Mouse (Mus musculus) heart, embryonic 13.5 days (tissue): ENCODE measurements around the gene Gfer. TPM values are rescaled to one million over a fixed set of nuclear protein-coding genes. Genes with fewer than 3 reads are reported as not detected.
"Not testable (repeated sequence)": the region's sequence is repeated elsewhere in the genome, so short reads cannot be mapped to it uniquely, and the experiment has no call there.

Experiments
- ATAC-seq: fragments of 200-750 bp; cut with Nextera tagmentation; 2 replicates; pipeline ENCODE4 v1.8.0; 2017; ENCODE audit warnings: moderate TSS enrichment; ENCODE audit not compliant: insufficient number of reproducible peaks, low FRiP score, low TSS enrichment; ENCODE audit errors: extremely low read depth
- H3K27ac ChIP-seq: fragments of 300-500 bp; sonication (generic); replicated peaks from 2 replicates; pipeline ENCODE4 v1.5.1; 2015; ENCODE audit warnings: moderate library complexity, mild to moderate bottlenecking, inconsistent platforms
- H3K27me3 ChIP-seq: fragments of 300-500 bp; sonication (generic); replicated peaks from 2 replicates; pipeline ENCODE4 v1.6.1; 2015; ENCODE audit warnings: mild to moderate bottlenecking, inconsistent platforms
- H3K36me3 ChIP-seq: fragments of 300-500 bp; sonication (generic); 2 replicates; pipeline ENCODE4 v1.6.1; 2015; ENCODE audit warnings: mild to moderate bottlenecking, inconsistent platforms
- H3K4me1 ChIP-seq: fragments of 300-500 bp; sonication (generic); 2 replicates; pipeline ENCODE4 v1.6.1; 2015; ENCODE audit warnings: inconsistent platforms
- H3K4me2 ChIP-seq: fragments of 300-500 bp; sonication (generic); 2 replicates; pipeline ENCODE4 v1.6.1; 2015; ENCODE audit warnings: inconsistent platforms, mild to moderate bottlenecking, moderate library complexity
- H3K4me3 ChIP-seq: fragments of 300-500 bp; sonication (generic); 2 replicates; pipeline ENCODE4 v1.5.1; 2015; ENCODE audit warnings: moderate library complexity, mild to moderate bottlenecking, inconsistent platforms
- H3K9ac ChIP-seq: fragments of 300-500 bp; sonication (generic); 2 replicates; pipeline ENCODE4 v1.6.1; 2015; ENCODE audit warnings: inconsistent platforms, mild to moderate bottlenecking, moderate library complexity
- H3K9me3 ChIP-seq: fragments of 300-500 bp; sonication (generic); 2 replicates; pipeline ENCODE4 v1.6.1; 2016; ENCODE audit warnings: inconsistent platforms
- WGBS: fragments of 180-500 bp; shearing (Covaris S2); methylation state at CpG from one replicate; pipeline ENCODE4 v1.1.7; 2015; ENCODE audit warnings: mixed read lengths; 5-methylcytosine and 5-hydroxymethylcytosine counted together
- polyA plus RNA-seq: library from polyadenylated mRNA; unstranded; fragments of >200 nt; fragmentation: Nextera tagmentation; extraction: Ambion mirVana; gene quantifications from 2 replicates; pipeline ENCODE4 v1.2.1, GENCODE M21; 2015

Gene Gfer
- polyA plus RNA-seq, 1 experiment from 2014 or later, result 31.9 TPM

GRCm38 (mm10) chr17:24722220-24722924 is 26.4 kb upstream of the Gfer start:
- WGBS, result 33% methylated on average over 13 of the region's 13 CpGs
- Histone ChIP-seq H3K27ac (no peak overlapping the region), H3K4me3 (peak overlapping the region; percentile 93)

GRCm38 (mm10) chr17:24721383-24721955 is 25.5 kb upstream of the Gfer start:
- peaks cover 35% of the 10 kb centered on the region for H3K36me3 ChIP-seq
- H3K27me3 ChIP-seq, H3K9me3 ChIP-seq, ATAC-seq: not testable (repeated sequence)
- peak overlapping the region; percentile 97 for H3K9ac ChIP-seq
- 29% methylated on average over 7 of the region's 7 CpGs for WGBS
- H3K4me3 ChIP-seq, result peak overlapping the region; percentile 93
- H3K4me1 ChIP-seq, result peaks cover 33% of the 10 kb centered on the region
- H3K27ac ChIP-seq, result 0 out of 2 replicates have a peak overlapping the region, but pooled peaks have one; percentile 28
- peak overlapping the region; percentile 79 for H3K4me2 ChIP-seq

More at GRCm38 (mm10) chr17:24722220-24722924, 26.4 kb upstream of the Gfer start:
- peaks cover 28% of the 10 kb centered on the region for H3K36me3 ChIP-seq
- no peak for ATAC-seq
- H3K27me3 ChIP-seq, result no peaks in the 10 kb centered on the region
- peak overlapping the region; percentile 97 for H3K9ac ChIP-seq
- H3K9me3 ChIP-seq, result no peaks in the 10 kb centered on the region
- peaks cover 33% of the 10 kb centered on the region for H3K4me1 ChIP-seq
- H3K4me2 ChIP-seq, result peak overlapping the region; percentile 79

DNA sequence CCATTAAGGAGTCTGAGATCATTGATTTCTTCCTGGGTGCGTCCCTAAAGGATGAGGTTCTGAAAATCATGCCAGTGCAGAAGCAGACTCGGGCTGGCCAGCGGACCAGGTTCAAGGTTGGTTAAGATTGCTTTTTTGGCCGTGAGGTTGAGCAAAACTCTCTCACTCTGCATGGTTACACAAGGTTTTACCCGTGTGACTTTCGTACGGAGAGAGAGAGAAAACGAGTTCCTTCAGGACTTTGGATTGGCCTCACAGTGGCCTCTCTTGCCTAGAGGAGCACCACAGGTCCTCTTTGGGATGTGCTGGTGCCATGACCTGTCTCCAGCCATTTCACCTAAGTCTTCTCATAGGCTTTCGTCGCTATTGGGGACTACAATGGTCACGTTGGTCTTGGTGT is 24.7 kb upstream of the Gfer start:
- 2% methylated on average over 11 of the region's 11 CpGs for WGBS
- H3K4me2 ChIP-seq, result peak overlapping the region; percentile 79
- ATAC-seq, H3K9me3 ChIP-seq, H3K27me3 ChIP-seq: not testable (repeated sequence)
- H3K4me1 ChIP-seq, result peaks cover 33% of the 10 kb centered on the region
- H3K27ac ChIP-seq, result peak overlapping the region; percentile 82
- peak overlapping the region; percentile 93 for H3K4me3 ChIP-seq
- H3K36me3 ChIP-seq, result peaks cover 42% of the 10 kb centered on the region
- peak overlapping the region; percentile 95 for H3K9ac ChIP-seq

DNA sequence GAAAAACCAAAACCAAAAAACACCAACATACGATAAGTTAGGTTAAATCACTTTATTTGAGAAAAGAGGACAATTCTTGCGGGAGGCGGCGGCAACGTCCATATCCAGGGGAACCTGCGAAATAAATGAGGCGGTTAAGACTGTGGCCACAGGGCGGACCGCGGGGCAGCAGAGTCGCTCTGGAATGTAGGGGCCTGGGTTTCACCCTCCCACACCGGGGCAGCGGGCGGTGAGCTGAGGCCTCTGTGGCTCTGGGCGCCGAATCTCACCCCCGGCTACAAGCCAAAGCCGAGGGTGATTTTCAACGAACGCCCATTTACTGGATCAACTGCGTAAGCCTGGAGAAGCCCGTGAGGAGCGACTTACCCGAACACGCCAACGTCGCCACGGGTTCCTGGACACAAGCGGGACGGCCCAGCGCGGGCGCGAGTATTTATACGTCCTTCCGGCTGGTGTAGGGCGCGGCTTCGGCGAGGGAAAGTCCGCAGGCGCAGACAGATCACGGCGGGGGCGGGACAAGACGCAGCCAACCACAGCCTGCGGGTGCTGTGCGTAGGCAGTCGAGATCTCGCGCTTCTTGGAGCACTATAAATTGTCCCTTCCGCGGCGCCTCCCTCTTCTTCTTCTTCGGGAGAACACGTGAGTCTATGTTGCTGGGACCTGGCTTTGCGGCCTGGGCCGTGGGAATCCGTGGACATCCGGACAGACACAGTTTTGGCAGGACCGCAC is 23.7 kb upstream of the Gfer start:
- no peaks in the 10 kb centered on the region for H3K27me3 ChIP-seq
- under 1% methylated on average over 61 of the region's 61 CpGs for WGBS
- H3K4me3 ChIP-seq, result peak overlapping the region; percentile 93
- peak overlapping the region; percentile 79 for H3K4me2 ChIP-seq
- ATAC-seq, result peak; percentile 96
- peaks cover 33% of the 10 kb centered on the region for H3K4me1 ChIP-seq
- H3K9ac ChIP-seq, result peak overlapping the region; percentile 98
- peak overlapping the region; percentile 90 for H3K27ac ChIP-seq
- H3K36me3 ChIP-seq, result peaks cover 47% of the 10 kb centered on the region
- H3K9me3 ChIP-seq, result no peaks in the 10 kb centered on the region

- peak overlapping the region; percentile 90 for H3K27ac ChIP-seq
- 49% methylated on average over 5 of the region's 5 CpGs for WGBS
- H3K36me3 ChIP-seq, result peaks cover 47% of the 10 kb centered on the region
Observed at GRCm38 (mm10) chr17:24718938-24719337, 23.0 kb upstream of the Gfer start.

DNA sequence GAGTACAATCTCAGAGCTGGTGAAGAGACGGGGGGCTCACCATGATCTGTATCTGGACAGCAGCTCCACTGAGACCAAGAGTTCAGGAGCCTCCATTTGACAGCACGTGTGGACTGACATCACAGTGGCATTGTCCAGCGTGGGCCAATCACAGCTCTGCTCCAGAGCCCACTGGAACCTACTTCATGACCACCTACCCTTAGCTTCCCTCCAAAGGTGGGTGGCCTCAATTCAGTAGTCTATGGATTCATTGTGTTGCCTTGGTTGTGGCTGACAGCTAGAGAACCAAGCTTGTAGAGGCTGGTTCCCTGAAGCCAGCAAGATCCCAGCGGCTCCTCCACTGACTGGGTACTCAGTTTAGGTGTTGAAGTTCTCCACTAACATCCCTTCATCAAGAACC is 22.0 kb upstream of the Gfer start, which contains the start of the genes Rnf151 and Rps2:
TSS of gene Rnf151 (minus strand) at position 121 of the 400 bp plus-strand sequence.
TSS of gene Rps2 (plus strand) at position 174 of the 400 bp plus-strand sequence.
- peak within 1 kb of the TSS; percentile 74 for H3K4me2 ChIP-seq
- H3K9me3 ChIP-seq, result no peaks in the 10 kb centered on the region
- H3K4me3 ChIP-seq, result peak within 1 kb of the TSS; percentile 93
- no peak for ATAC-seq
- H3K4me1 ChIP-seq, result peaks cover 26% of the 10 kb centered on the region
- peak within 1 kb of the TSS; percentile 98 for H3K9ac ChIP-seq
- H3K27me3 ChIP-seq, result no peaks in the 10 kb centered on the region
- H3K27ac ChIP-seq, result no peak within 1 kb of the TSS
- peaks cover 47% of the 10 kb centered on the region for H3K36me3 ChIP-seq
- WGBS, result 77% methylated on average over 4 of the region's 4 CpGs

More at GRCm38 (mm10) chr17:24718938-24719337, 23.0 kb upstream of the Gfer start:
- not testable (repeated sequence) for H3K27me3 ChIP-seq, H3K9me3 ChIP-seq, ATAC-seq
- Histone ChIP-seq H3K4me2 (peak overlapping the region; percentile 74), H3K9ac (peak overlapping the region; percentile 98), H3K4me3 (peak overlapping the region; percentile 93), H3K4me1 (peaks cover 33% of the 10 kb centered on the region)

- H3K4me1 ChIP-seq, result peaks cover 9% of the 10 kb centered on the region
- ATAC-seq, result no peak
- H3K9me3 ChIP-seq, result no peaks in the 10 kb centered on the region
- no peaks in the 10 kb centered on the region for H3K27me3 ChIP-seq
- WGBS, result 90% methylated on average over 15 of the region's 15 CpGs
- H3K9ac ChIP-seq, result no peak overlapping the region
- peaks cover 32% of the 10 kb centered on the region for H3K36me3 ChIP-seq
- no peak overlapping the region for H3K4me2 ChIP-seq
- H3K27ac ChIP-seq, result no peak overlapping the region
- no peak overlapping the region for H3K4me3 ChIP-seq
Observed at GRCm38 (mm10) chr17:24716166-24716682, 20.3 kb upstream of the Gfer start.

DNA sequence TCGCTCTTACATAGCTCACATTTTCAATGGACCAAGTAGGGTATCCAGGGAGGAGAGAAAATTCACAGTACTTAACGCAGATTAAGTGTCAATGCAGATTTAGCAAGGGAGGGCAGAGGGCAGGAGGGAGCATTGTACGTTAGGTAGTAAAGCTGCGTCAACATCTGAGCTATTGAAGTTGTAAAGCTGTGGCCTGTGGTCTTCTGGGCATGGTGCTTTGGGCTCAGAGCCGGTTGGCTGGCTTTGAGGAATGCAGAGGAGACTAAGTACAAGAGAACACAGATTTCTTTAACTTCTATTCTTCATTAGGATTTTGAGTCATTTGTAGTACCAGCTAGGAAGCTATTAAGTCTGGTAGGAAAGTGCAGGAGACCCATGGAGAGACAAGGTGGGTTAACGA is 19.6 kb upstream of the Gfer start:
- Histone ChIP-seq H3K27me3 (no peaks in the 10 kb centered on the region), H3K4me1 (peaks cover 7% of the 10 kb centered on the region), H3K27ac (no peak overlapping the region), H3K9me3 (no peaks in the 10 kb centered on the region), H3K36me3 (peaks cover 28% of the 10 kb centered on the region), H3K4me3 (no peak overlapping the region), H3K9ac (no peak overlapping the region), H3K4me2 (no peak overlapping the region)
- WGBS, result 81% methylated on average over 6 of the region's 6 CpGs
- no peak for ATAC-seq

GRCm38 (mm10) chr17:24708646-24709045 is 12.7 kb upstream of the Gfer start:
- no peaks in the 10 kb centered on the region for H3K27me3 ChIP-seq
- no peak overlapping the region for H3K9ac ChIP-seq
- peak overlapping the region; percentile 81 for H3K4me3 ChIP-seq
- 40% methylated on average over 2 of the region's 2 CpGs for WGBS
- H3K9me3 ChIP-seq, result no peaks in the 10 kb centered on the region
- H3K4me2 ChIP-seq, result peak overlapping the region; percentile 86
- peaks cover 19% of the 10 kb centered on the region for H3K36me3 ChIP-seq
- H3K4me1 ChIP-seq, result peaks cover 16% of the 10 kb centered on the region
- ATAC-seq, result no peak
- no peak overlapping the region for H3K27ac ChIP-seq

GRCm38 (mm10) chr17:24707801-24708425 is 12.0 kb upstream of the Gfer start:
- Histone ChIP-seq H3K27me3 (no peaks in the 10 kb centered on the region), H3K4me1 (peaks cover 16% of the 10 kb centered on the region), H3K27ac (peak overlapping the region; percentile 89), H3K9me3 (no peaks in the 10 kb centered on the region), H3K36me3 (peaks cover 26% of the 10 kb centered on the region), H3K4me2 (peak overlapping the region; percentile 86), H3K9ac (peak overlapping the region; percentile 90), H3K4me3 (peak overlapping the region; percentile 81)
- WGBS, result 7% methylated on average over 24 of the region's 24 CpGs
- no peak for ATAC-seq
